Mouse (Mus musculus) cerebellum, adult 2 months (tissue): ENCODE data around the gene Mrnip. TPM values are rescaled to one million over a fixed set of nuclear protein-coding genes. Genes with fewer than 3 reads are reported as not detected.

Experiments
- DNase-seq, 2 experiments: peaks; one replicate each; pipeline ENCODE4 v3.0.0; 2021
- H3K27ac ChIP-seq: fragments of 200-500 bp; 2 replicates; pipeline ENCODE4 v1.5.1; 2012; ENCODE audit warnings: low read length, control low read depth, inconsistent platforms; ENCODE audit not compliant: insufficient read depth
- H3K27me3 ChIP-seq: fragments of 200-500 bp; 2 replicates; pipeline ENCODE4 v1.6.1; 2012; ENCODE audit warnings: inconsistent platforms, mild to moderate bottlenecking, low read length, moderate library complexity; ENCODE audit not compliant: control insufficient read depth, insufficient read depth
- H3K4me1 ChIP-seq: fragments of 200-500 bp; 2 replicates; pipeline ENCODE4 v1.6.1; 2011; ENCODE audit warnings: low read length; ENCODE audit not compliant: control insufficient read depth, insufficient read depth
- H3K4me3 ChIP-seq: fragments of 200-500 bp; replicated peaks from 2 replicates; pipeline ENCODE3; 2011; ENCODE audit warnings: mild to moderate bottlenecking, low read depth, low read length, control low read depth; ENCODE audit not compliant: insufficient read depth
- CTCF ChIP-seq: fragments of 200-500 bp; IDR thresholded peaks from 2 replicates; pipeline ENCODE4 v1.5.1; 2011; ENCODE audit warnings: low read depth, mild to moderate bottlenecking, control low read depth, low read length, moderate library complexity, borderline replicate concordance; ENCODE audit not compliant: insufficient read depth
- POLR2A ChIP-seq: fragments of 200-500 bp; IDR thresholded peaks from 2 replicates; pipeline ENCODE4 v1.6.1; 2011; ENCODE audit warnings: low read length, control low read depth, borderline replicate concordance; ENCODE audit not compliant: insufficient read depth
- WGBS: fragments of 180-500 bp; shearing (Covaris S2); methylation state at CpG from one replicate; pipeline ENCODE4 v1.1.7; 2018; 5-methylcytosine and 5-hydroxymethylcytosine counted together
- polyA plus RNA-seq: library from polyadenylated mRNA; depleted of rRNA; stranded (reverse); fragments of >200 nt; gene quantifications from 2 replicates; pipeline ENCODE4 v1.2.3, GENCODE M21; 2012

Gene Mrnip
- polyA plus RNA-seq, 1 experiment, result 22.5 TPM

GRCm38 (mm10) chr11:50139571-50139970 is 34.7 kb upstream of the Mrnip start:
- Histone ChIP-seq H3K4me3 (no peak overlapping the region), H3K27me3 (no peaks in the 10 kb centered on the region), H3K27ac (no peak overlapping the region), H3K4me1 (peaks cover 13% of the 10 kb centered on the region)
- TF ChIP-seq POLR2A (no peak), CTCF (no peak)
- WGBS, result 83% methylated on average over 7 of the region's 7 CpGs
- no peak for DNase-seq

- H3K27ac ChIP-seq, result peak overlapping the region; percentile 9
- H3K4me3 ChIP-seq, result no peak overlapping the region
- peaks cover 27% of the 10 kb centered on the region for H3K4me1 ChIP-seq
- peak in 1 of 2 experiments; percentile 51 for DNase-seq
- no peaks in the 10 kb centered on the region for H3K27me3 ChIP-seq
- 17% methylated on average over 3 of the region's 3 CpGs for WGBS
- TF ChIP-seq POLR2A, result no peak
- TF ChIP-seq CTCF, result no peak
Observed at GRCm38 (mm10) chr11:50145529-50145928, 28.7 kb upstream of the Mrnip start.

GRCm38 (mm10) chr11:50146121-50146520 is 28.1 kb upstream of the Mrnip start:
- peak overlapping the region; percentile 9 for H3K27ac ChIP-seq
- 55% methylated on average over 13 of the region's 13 CpGs for WGBS
- H3K4me1 ChIP-seq, result peaks cover 27% of the 10 kb centered on the region
- no peak for DNase-seq
- H3K27me3 ChIP-seq, result no peaks in the 10 kb centered on the region
- H3K4me3 ChIP-seq, result no peak overlapping the region
- TF ChIP-seq POLR2A (no peak), CTCF (no peak)

- no peak overlapping the region for H3K27ac ChIP-seq
- no peak overlapping the region for H3K4me3 ChIP-seq
- DNase-seq, result no peak
- no peaks in the 10 kb centered on the region for H3K27me3 ChIP-seq
- TF ChIP-seq POLR2A, result no peak
- TF ChIP-seq CTCF, result no peak
- H3K4me1 ChIP-seq, result peaks cover 27% of the 10 kb centered on the region
- WGBS, result 79% methylated on average over 9 of the region's 9 CpGs
Observed at GRCm38 (mm10) chr11:50147267-50147957, 26.8 kb upstream of the Mrnip start.

- peak; percentile 47 to 66 for DNase-seq
- Histone ChIP-seq H3K4me1 (peaks cover 27% of the 10 kb centered on the region), H3K4me3 (no peak overlapping the region), H3K27me3 (no peaks in the 10 kb centered on the region), H3K27ac (no peak overlapping the region)
- TF ChIP-seq CTCF (peak; percentile 26; the same call in 1 of the 2 replicates), POLR2A (no peak)
- WGBS, result 73% methylated on average over 11 of the region's 11 CpGs
Observed at GRCm38 (mm10) chr11:50147958-50148476, 26.2 kb upstream of the Mrnip start.

- peaks cover 27% of the 10 kb centered on the region for H3K4me1 ChIP-seq
- no peak overlapping the region for H3K27ac ChIP-seq
- no peak overlapping the region for H3K4me3 ChIP-seq
- DNase-seq, result no peak
- no peak for TF ChIP-seq POLR2A
- TF ChIP-seq CTCF, result no peak
- no peaks in the 10 kb centered on the region for H3K27me3 ChIP-seq
- WGBS, result 72% methylated on average over 7 of the region's 7 CpGs
Observed at GRCm38 (mm10) chr11:50149200-50149599, 25.0 kb upstream of the Mrnip start.

- Histone ChIP-seq H3K4me1 (peaks cover 27% of the 10 kb centered on the region), H3K27ac (no peak overlapping the region), H3K27me3 (no peaks in the 10 kb centered on the region), H3K4me3 (no peak overlapping the region)
- no peak for DNase-seq
- 93% methylated on average over 9 of the region's 9 CpGs for WGBS
- no peak for TF ChIP-seq CTCF
- TF ChIP-seq POLR2A, result no peak
Observed at GRCm38 (mm10) chr11:50149603-50150150, 24.6 kb upstream of the Mrnip start.

- no peak overlapping the region for H3K27ac ChIP-seq
- H3K4me3 ChIP-seq, result no peak overlapping the region
- WGBS, result 84% methylated on average over 3 of the region's 3 CpGs
- H3K27me3 ChIP-seq, result no peaks in the 10 kb centered on the region
- DNase-seq, result no peak
- no peak for TF ChIP-seq POLR2A
- no peak for TF ChIP-seq CTCF
- H3K4me1 ChIP-seq, result peaks cover 12% of the 10 kb centered on the region
Observed at GRCm38 (mm10) chr11:50151374-50151773, 22.9 kb upstream of the Mrnip start.
